Mouse (Mus musculus): Measurements from ENCODE around the gene Sema5a.

- TF ChIP-seq EP300 (IDR thresholded peaks at IDR 0.05) (no peak), CTCF (IDR thresholded peaks at IDR 0.05) (no peak)
Observed at GRCm38 (mm10) chr15:32370914-32371313, 126.3 kb downstream of the Sema5a start.
